Mouse (Mus musculus) lung, adult 2 months (tissue): ENCODE results near the gene Nt5dc2.

ENCODE experiments used
- CTCF ChIP-seq: fragments of 200-500 bp; IDR thresholded peaks from 2 replicates; pipeline ENCODE4 v1.5.1; 2011; ENCODE audit warnings: mild to moderate bottlenecking, low read length, control low read depth; ENCODE audit not compliant: insufficient read depth
- POLR2A ChIP-seq: fragments of 200-500 bp; IDR thresholded peaks from 2 replicates; pipeline ENCODE4 v1.6.1; 2011; ENCODE audit warnings: low read depth, mild to moderate bottlenecking, control low read depth, low read length, borderline replicate concordance; ENCODE audit errors: extremely low read depth

DNA sequence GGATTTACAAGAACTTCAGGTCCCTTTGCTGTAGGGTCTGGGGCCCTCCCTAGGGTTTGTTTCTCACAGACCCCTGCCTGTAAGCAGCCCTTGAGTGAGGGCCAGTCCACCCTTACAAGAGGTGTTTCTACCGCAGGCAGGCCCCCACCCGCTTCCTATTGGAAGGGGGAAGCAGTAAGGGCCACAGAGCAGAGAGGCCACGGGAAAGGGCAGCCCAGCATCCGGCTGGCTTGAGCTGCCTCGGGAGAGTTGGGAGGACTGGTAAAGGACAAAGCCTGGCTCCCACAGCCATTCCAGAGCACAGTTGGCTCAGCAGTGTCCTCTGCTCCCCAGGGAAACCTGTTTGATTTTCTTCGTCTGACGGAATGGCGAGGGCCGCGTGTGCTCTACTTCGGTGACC, 6.9 kb downstream of the Nt5dc2 start:
- TF ChIP-seq CTCF (no peak), POLR2A (no peak)
